Mouse (Mus musculus): ENCODE results near the gene Rrad. TPM values are rescaled to one million over a fixed set of nuclear protein-coding genes. Genes with fewer than 3 reads are reported as not detected.
A peak's percentile ranks its signal among the peaks of the same experiment; 100 is the strongest.

The Rrad gene
- total RNA-seq, 2 experiments from 2014 or later, result 198 to 203 TPM

GRCm38 (mm10) chr8:104620765-104621164, 10.4 kb downstream of the Rrad start:
- intact Hi-C loops (cut with DNase I), result no loop called here
- DNase-seq, result no peak

- DNase-seq, result no peak
- intact Hi-C loops (cut with DNase I), result no loop called here
These were observed 18.0 kb downstream of the Rrad start for GRCm38 (mm10) chr8:104613119-104613518.

GRCm38 (mm10) chr8:104611613-104612012, 19.5 kb downstream of the Rrad start:
- DNase-seq, result no peak

GRCm38 (mm10) chr8:104610185-104610766, 20.9 kb downstream of the Rrad start:
- intact Hi-C loops (cut with DNase I), result no loop called here
- DNase-seq, result peak; percentile 67 to 81

More at GRCm38 (mm10) chr8:104611613-104612012, 19.5 kb downstream of the Rrad start:
- intact Hi-C loops (cut with DNase I), result no loop called here

GRCm38 (mm10) chr8:104609222-104609621, 21.9 kb downstream of the Rrad start:
- intact Hi-C loops (cut with DNase I), result no loop called here
- DNase-seq, result peak; percentile 59 to 74

- intact Hi-C loops (cut with DNase I), result no loop called here
- peak; percentile 73 to 83 for DNase-seq
These were observed 23.2 kb downstream of the Rrad start for GRCm38 (mm10) chr8:104607944-104608343.

GRCm38 (mm10) chr8:104606329-104606728, 24.8 kb downstream of the Rrad start:
- intact Hi-C loops (cut with DNase I), result no loop called here
- DNase-seq, result peak; percentile 26 to 63

- no peak for DNase-seq
- intact Hi-C loops (cut with DNase I), result loop anchor here (2.0 kb wide), 2 partner anchors 52 to 186 kb away; no protein-coding TSS in a partner anchor
These were observed 27.9 kb downstream of the Rrad start for GRCm38 (mm10) chr8:104603245-104603593.

- peak; percentile 87 to 91 for DNase-seq
- intact Hi-C loops (cut with DNase I), result loop anchor here (1.0 to 2.0 kb wide), 3 partner anchors 42 to 186 kb away; no protein-coding TSS in a partner anchor
These were observed 28.5 kb downstream of the Rrad start for GRCm38 (mm10) chr8:104602468-104603244.

- no peak for DNase-seq
- intact Hi-C loops (cut with DNase I), result loop anchor here (1.0 to 2.0 kb wide), 3 partner anchors 42 to 187 kb away; no protein-coding TSS in a partner anchor
These were observed 29.2 kb downstream of the Rrad start for GRCm38 (mm10) chr8:104601941-104602371.

- intact Hi-C loops (cut with DNase I), result no loop called here
- DNase-seq, result no peak
These were observed 29.7 kb downstream of the Rrad start for GRCm38 (mm10) chr8:104601386-104601785.

GRCm38 (mm10) chr8:104598496-104598895, 32.6 kb downstream of the Rrad start:
- DNase-seq, result no peak
- intact Hi-C loops (cut with DNase I), result loop anchor here (10.0 kb wide), 2 partner anchors 576 to 626 kb away; partner anchors contain the start of genes Cbfb and D230025D16Rik

- intact Hi-C loops (cut with DNase I), result loop anchor here (10.0 kb wide), 2 partner anchors 577 to 627 kb away; partner anchors contain the start of genes Cbfb and D230025D16Rik
- DNase-seq, result no peak
These were observed 33.5 kb downstream of the Rrad start for GRCm38 (mm10) chr8:104597656-104598055.

GRCm38 (mm10) chr8:104595773-104596536, 35.2 kb downstream of the Rrad start:
- intact Hi-C loops (cut with DNase I), result loop anchor here (10.0 kb wide), 2 partner anchors 579 to 629 kb away; partner anchors contain the start of genes Cbfb and D230025D16Rik
- no peak for DNase-seq

GRCm38 (mm10) chr8:104594611-104595362, 36.3 kb downstream of the Rrad start:
- intact Hi-C loops (cut with DNase I), result loop anchor here (10.0 kb wide), 2 partner anchors 580 to 630 kb away; partner anchors contain the start of genes Cbfb and D230025D16Rik
- DNase-seq, result no peak

- intact Hi-C loops (cut with DNase I), result loop anchor here (10.0 kb wide), 2 partner anchors 581 to 631 kb away; partner anchors contain the start of genes Cbfb and D230025D16Rik
These were observed 37.4 kb downstream of the Rrad start for GRCm38 (mm10) chr8:104593536-104594325.

GRCm38 (mm10) chr8:104592566-104592965, 38.6 kb downstream of the Rrad start:
- intact Hi-C loops (cut with DNase I), result loop anchor here (10.0 kb wide), 2 partner anchors 582 to 632 kb away; partner anchors contain the start of genes Cbfb and D230025D16Rik
- DNase-seq, result no peak

More at GRCm38 (mm10) chr8:104593536-104594325, 37.4 kb downstream of the Rrad start:
- no peak for DNase-seq

GRCm38 (mm10) chr8:104591856-104592255, 39.3 kb downstream of the Rrad start:
- DNase-seq, result no peak
- intact Hi-C loops (cut with DNase I), result loop anchor here (10.0 kb wide), 2 partner anchors 583 to 633 kb away; partner anchors contain the start of genes Cbfb and D230025D16Rik
